Mouse (Mus musculus): ENCODE results near the gene Ammecr1. TPM values are rescaled to one million over a fixed set of nuclear protein-coding genes. Genes with fewer than 3 reads are reported as not detected.

Ammecr1 gene
- total RNA-seq, 2 experiments from 2014 or later = 3.6 to 5.3 TPM

GRCm38 (mm10) chrX:142898295-142898887 lies 68.1 kb downstream of the Ammecr1 start:
- intact Hi-C loops (cut with DNase I) = no loop called here
- Histone ChIP-seq H3K4me3 (no peak overlapping the region), H3K27ac (no peak overlapping the region)
- no peak for DNase-seq
- no peak for TF ChIP-seq CTCF (IDR thresholded peaks at IDR 0.05)

- H3K27ac ChIP-seq = no peak overlapping the region
- H3K4me3 ChIP-seq = no peak overlapping the region
- intact Hi-C loops (cut with DNase I) = no loop called here
- DNase-seq = no peak
- no peak for TF ChIP-seq CTCF (IDR thresholded peaks at IDR 0.05)
These were observed 69.0 kb downstream of the Ammecr1 start for GRCm38 (mm10) chrX:142897477-142898000.

- intact Hi-C loops (cut with DNase I) = no loop called here
- no peak for TF ChIP-seq CTCF (IDR thresholded peaks at IDR 0.05)
These were observed 71.2 kb downstream of the Ammecr1 start for GRCm38 (mm10) chrX:142895316-142895715.

GRCm38 (mm10) chrX:142885962-142886361 lies 80.6 kb downstream of the Ammecr1 start:
- TF ChIP-seq CTCF (IDR thresholded peaks at IDR 0.05) = no peak
- Histone ChIP-seq H3K4me3 (no peak overlapping the region), H3K27ac (no peak overlapping the region)
- intact Hi-C loops (cut with DNase I) = no loop called here
- no peak for DNase-seq

More at GRCm38 (mm10) chrX:142895316-142895715, 71.2 kb downstream of the Ammecr1 start:
- DNase-seq = no peak
- Histone ChIP-seq H3K27ac (no peak overlapping the region), H3K4me3 (no peak overlapping the region)

GRCm38 (mm10) chrX:142883593-142883992 lies 82.9 kb downstream of the Ammecr1 start:
- no peak overlapping the region for H3K27ac ChIP-seq

GRCm38 (mm10) chrX:142882255-142882654 lies 84.3 kb downstream of the Ammecr1 start:
- intact Hi-C loops (cut with DNase I) = no loop called here
- no peak for TF ChIP-seq CTCF (IDR thresholded peaks at IDR 0.05)
- Histone ChIP-seq H3K27ac (no peak overlapping the region), H3K4me3 (no peak overlapping the region)
- no peak for DNase-seq

More at GRCm38 (mm10) chrX:142883593-142883992, 82.9 kb downstream of the Ammecr1 start:
- DNase-seq = no peak
- H3K4me3 ChIP-seq = no peak overlapping the region
- TF ChIP-seq CTCF (IDR thresholded peaks at IDR 0.05) = no peak
- intact Hi-C loops (cut with DNase I) = no loop called here

- no peak for DNase-seq
- no peak overlapping the region for H3K4me3 ChIP-seq
- H3K27ac ChIP-seq = no peak overlapping the region
- TF ChIP-seq CTCF (IDR thresholded peaks at IDR 0.05) = no peak
- intact Hi-C loops (cut with DNase I) = no loop called here
These were observed 96.7 kb downstream of the Ammecr1 start for GRCm38 (mm10) chrX:142869844-142870243.

- Histone ChIP-seq H3K27ac (no peak overlapping the region), H3K4me3 (no peak overlapping the region)
- intact Hi-C loops (cut with DNase I) = no loop called here
- no peak for DNase-seq
- TF ChIP-seq CTCF (IDR thresholded peaks at IDR 0.05) = no peak
These were observed 118.5 kb downstream of the Ammecr1 start for GRCm38 (mm10) chrX:142848032-142848431.

GRCm38 (mm10) chrX:142846266-142846665 lies 120.3 kb downstream of the Ammecr1 start:
- TF ChIP-seq CTCF (IDR thresholded peaks at IDR 0.05) = no peak
- DNase-seq = no peak
- H3K4me3 ChIP-seq = no peak overlapping the region
- H3K27ac ChIP-seq = no peak overlapping the region
- intact Hi-C loops (cut with DNase I) = no loop called here

- Histone ChIP-seq H3K27ac (no peak overlapping the region), H3K4me3 (no peak overlapping the region)
- no peak for DNase-seq
- intact Hi-C loops (cut with DNase I) = no loop called here
- no peak for TF ChIP-seq CTCF (IDR thresholded peaks at IDR 0.05)
These were observed 124.6 kb downstream of the Ammecr1 start for GRCm38 (mm10) chrX:142841916-142842315.

GRCm38 (mm10) chrX:142839411-142839810 lies 127.1 kb downstream of the Ammecr1 start:
- no peak for TF ChIP-seq CTCF (IDR thresholded peaks at IDR 0.05)
- no peak overlapping the region for H3K27ac ChIP-seq
- DNase-seq = no peak

GRCm38 (mm10) chrX:142838841-142839240 lies 127.7 kb downstream of the Ammecr1 start:
- intact Hi-C loops (cut with DNase I) = no loop called here
- no peak for DNase-seq
- Histone ChIP-seq H3K27ac (no peak overlapping the region), H3K4me3 (no peak overlapping the region)
- TF ChIP-seq CTCF (IDR thresholded peaks at IDR 0.05) = no peak

More at GRCm38 (mm10) chrX:142839411-142839810, 127.1 kb downstream of the Ammecr1 start:
- no peak overlapping the region for H3K4me3 ChIP-seq
- intact Hi-C loops (cut with DNase I) = no loop called here

GRCm38 (mm10) chrX:142837316-142837715 lies 129.2 kb downstream of the Ammecr1 start:
- no peak for TF ChIP-seq CTCF (IDR thresholded peaks at IDR 0.05)
- H3K27ac ChIP-seq = no peak overlapping the region
- no peak for DNase-seq
- no peak overlapping the region for H3K4me3 ChIP-seq
- intact Hi-C loops (cut with DNase I) = no loop called here

- DNase-seq = no peak
- no peak for TF ChIP-seq CTCF (IDR thresholded peaks at IDR 0.05)
- no peak overlapping the region for H3K4me3 ChIP-seq
- H3K27ac ChIP-seq = no peak overlapping the region
- intact Hi-C loops (cut with DNase I) = no loop called here
These were observed 130.1 kb downstream of the Ammecr1 start for GRCm38 (mm10) chrX:142836399-142836798.

All from gastrocnemius, adult 2 months (tissue).